Mouse (Mus musculus): ENCODE results near the gene Hsdl2.

GRCm38 (mm10) chr4:59602704-59603103 is 21.3 kb downstream of the Hsdl2 start:
- no peak for TF ChIP-seq GATA1 (IDR thresholded peaks at IDR 0.05; ENCODE audit: low read length)
- TF ChIP-seq TAL1 (IDR thresholded peaks at IDR 0.05; ENCODE audit: low read length) = no peak

Data from erythroblast, embryonic 14.5 days (primary cell).